Mouse (Mus musculus) layer of hippocampus, postnatal 25 days (tissue): Measurements from ENCODE around the gene Vangl1. TPM values are rescaled to one million over a fixed set of nuclear protein-coding genes. Genes with fewer than 3 reads are reported as not detected.
"Not testable (repeated sequence)": the region's sequence is repeated elsewhere in the genome, so short reads cannot be mapped to it uniquely, and the experiment has no call there.

Experiments
- DNase-seq, 2 experiments: peaks; one replicate each; pipeline ENCODE4 v3.0.0; 2022; ENCODE audit warnings: mixed read lengths in 2 of 2, low spot score in 1 of 2; ENCODE audit errors: extremely low spot score in 1 of 2
- total RNA-seq, 2 experiments: library from RNA; stranded (reverse); gene quantifications; 2 replicates each; pipeline ENCODE4 v1.2.3; 2021

Vangl1 gene
- total RNA-seq, 2 experiments from 2014 or later, result 5.3 to 8.0 TPM

DNA sequence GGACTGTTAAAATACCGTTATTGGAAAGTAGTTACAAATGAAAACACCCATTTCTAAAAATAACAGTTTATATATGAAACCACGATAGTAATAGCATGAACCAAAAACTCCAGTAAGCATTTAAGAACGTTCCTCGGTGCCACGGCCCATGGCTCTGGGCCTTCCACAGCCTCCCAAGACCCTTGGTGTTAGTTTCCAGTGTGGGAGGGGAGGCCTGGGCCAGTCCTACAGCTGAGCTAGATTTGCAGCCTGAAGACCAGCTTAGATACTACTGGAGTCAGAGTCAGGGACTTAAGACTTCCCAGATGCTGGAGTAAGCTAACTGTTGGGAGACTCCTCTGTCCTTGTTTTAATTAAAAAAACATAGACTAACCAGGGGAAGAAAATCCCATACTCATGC is 28.4 kb downstream of the Vangl1 start:
- no peak for DNase-seq

DNA sequence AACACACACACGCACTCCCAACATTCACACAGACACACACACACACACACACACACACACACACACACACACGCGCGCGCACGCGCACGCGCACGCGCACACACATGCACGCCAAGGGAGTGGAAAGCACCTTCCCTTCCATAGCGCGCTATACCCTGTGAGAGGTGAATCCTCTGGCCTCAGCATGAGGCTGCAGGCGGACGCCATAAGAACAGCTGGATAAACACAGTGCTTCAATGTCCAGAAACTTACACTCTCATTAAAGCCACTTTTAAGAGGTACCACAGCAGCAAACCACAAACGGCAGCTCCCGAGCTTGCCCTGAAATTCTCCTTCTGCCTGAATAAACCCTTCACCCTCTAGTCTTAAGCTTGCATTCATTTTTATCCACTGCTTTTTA is 28.8 kb downstream of the Vangl1 start:
- no peak for DNase-seq

DNA sequence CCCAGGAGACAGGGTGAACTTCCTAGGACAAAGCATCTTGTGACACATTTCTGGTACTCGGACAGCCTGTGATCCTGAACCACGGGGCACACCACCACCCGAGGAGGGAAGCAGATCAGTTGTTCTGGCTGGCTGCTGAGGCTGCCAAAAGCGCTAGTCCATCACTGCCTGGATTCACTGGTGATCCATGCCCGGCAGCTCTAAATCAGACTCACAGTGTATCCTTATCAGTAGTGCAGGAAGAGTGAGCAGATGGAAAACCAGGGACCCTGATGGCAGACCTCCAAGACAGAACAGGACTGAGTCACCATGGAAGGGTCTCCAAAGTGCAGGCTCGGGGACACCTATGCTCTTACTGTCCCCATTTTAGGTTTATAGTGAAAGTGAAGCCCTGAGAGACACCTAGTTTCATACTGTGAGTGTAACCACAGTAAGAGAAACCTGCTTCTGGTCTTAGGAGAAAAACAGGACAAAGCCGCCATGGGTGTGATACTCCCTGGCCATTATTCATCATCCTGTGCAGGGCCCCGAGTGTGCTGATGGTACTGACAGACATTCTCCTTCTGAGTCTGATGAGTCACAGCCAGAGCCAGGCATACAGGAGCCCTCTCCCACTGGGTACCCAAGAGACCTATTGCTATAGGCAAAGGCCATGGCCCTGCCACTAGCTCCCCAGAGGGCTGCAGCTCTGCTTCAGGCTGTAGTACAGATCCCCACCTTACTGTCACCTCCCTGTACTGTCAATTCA is 30.2 kb downstream of the Vangl1 start:
- DNase-seq, result no peak

DNA sequence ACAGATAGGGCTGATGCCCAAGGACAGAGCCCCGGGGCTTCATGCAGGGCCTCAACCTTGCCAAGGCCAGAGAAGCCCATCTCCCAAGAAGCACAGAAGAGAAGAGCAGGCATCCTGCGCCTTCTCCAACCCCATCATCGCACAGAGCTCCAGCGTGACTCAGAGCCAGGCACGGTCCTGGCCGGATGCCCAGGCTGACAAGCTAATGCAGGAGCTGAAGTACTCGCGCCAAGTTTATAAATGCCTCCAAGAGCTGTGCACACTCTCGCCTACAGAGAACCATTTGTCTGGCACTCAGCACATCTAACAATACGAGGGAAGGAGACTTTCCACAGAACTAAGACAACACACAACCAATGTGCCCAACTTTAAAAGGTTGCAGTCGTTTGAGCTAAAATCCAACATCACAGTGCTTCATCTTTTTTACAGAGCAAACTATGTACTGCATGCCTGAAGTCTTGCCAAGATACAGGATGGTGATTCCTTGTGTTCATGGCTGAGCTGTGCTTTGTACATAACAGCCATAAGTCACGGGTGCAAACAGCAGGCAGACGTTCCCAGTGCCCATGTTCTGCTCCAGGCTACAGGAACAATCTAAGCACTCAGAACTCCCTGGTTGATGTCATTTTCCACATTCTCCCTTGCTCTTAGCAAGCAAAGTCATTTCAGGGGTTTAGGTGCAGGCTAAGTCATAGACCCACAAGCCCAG is 35.1 kb downstream of the Vangl1 start:
- DNase-seq, result peak; percentile 83 to 93

GRCm38 (mm10) chr3:102167555-102168210 is 36.8 kb downstream of the Vangl1 start:
- no peak for DNase-seq

DNA sequence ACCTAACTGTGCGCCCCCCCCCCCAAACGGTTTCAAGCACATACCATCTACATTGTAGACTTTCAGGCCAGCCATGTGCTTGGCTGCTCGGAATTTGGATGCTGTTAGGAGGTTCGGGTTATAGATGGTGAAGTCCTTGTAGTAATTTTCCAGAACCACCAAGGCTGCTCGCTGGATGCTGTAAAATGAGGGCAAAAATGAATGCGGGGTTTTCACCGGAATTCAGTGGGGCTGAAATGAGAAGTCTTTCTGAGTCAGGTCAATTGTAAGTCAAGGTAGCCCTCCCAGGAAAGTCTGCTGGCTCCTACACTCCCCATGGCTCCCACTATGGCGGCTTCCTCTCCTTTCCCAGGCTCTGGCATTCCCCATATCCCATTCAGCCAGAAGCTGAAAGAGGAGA is 37.7 kb downstream of the Vangl1 start:
- DNase-seq, result no peak

- no peak for DNase-seq
Measured at GRCm38 (mm10) chr3:102166287-102166620, 38.2 kb downstream of the Vangl1 start.

- DNase-seq, result no peak
Measured at GRCm38 (mm10) chr3:102165536-102166286, 38.8 kb downstream of the Vangl1 start.

GRCm38 (mm10) chr3:102164911-102165310 is 39.6 kb downstream of the Vangl1 start:
- DNase-seq, result no peak

GRCm38 (mm10) chr3:102163861-102164260 is 40.6 kb downstream of the Vangl1 start:
- not testable (repeated sequence) for DNase-seq

GRCm38 (mm10) chr3:102159423-102160325 is 44.8 kb downstream of the Vangl1 start:
- no peak for DNase-seq

GRCm38 (mm10) chr3:102158759-102159422 is 45.6 kb downstream of the Vangl1 start:
- no peak for DNase-seq

DNA sequence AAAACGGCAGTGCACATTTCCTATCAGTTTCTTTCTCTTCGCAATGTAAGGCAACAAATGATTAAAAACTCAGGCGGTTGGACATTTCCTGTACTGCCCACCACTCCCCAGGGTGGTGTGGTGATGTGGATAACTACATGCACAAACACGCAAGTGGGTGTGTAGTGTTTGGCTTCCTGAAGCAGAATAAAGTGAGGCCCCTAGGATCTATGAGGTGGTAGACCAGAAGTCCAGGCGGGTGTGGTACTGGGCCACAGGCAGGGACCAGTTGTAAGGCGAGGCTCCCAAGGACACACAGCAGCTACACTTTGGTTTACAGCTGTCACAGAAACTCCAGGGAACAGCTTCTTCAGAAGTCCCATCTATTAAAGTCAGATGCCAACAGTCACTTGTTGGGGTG is 46.8 kb downstream of the Vangl1 start:
- DNase-seq, result no peak

DNA sequence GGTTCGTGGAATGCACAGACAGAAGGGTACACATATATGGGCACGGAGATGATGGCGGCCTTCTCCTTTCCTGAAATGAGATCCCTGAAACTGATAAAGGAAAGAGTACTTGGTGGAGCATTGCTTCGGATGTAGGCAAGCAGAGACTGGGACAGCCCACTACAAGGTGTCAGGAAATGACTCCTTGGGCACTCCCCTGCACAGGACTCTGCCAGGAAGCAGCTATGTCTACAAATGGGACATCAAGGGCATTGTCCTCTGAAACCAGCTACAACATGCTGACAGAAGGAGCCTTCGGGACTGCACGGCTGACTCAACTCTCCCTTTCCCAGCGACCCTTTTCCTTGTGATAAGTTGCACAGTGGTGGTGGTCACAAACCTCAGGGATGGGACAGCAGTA is 47.8 kb downstream of the Vangl1 start:
- no peak for DNase-seq

DNA sequence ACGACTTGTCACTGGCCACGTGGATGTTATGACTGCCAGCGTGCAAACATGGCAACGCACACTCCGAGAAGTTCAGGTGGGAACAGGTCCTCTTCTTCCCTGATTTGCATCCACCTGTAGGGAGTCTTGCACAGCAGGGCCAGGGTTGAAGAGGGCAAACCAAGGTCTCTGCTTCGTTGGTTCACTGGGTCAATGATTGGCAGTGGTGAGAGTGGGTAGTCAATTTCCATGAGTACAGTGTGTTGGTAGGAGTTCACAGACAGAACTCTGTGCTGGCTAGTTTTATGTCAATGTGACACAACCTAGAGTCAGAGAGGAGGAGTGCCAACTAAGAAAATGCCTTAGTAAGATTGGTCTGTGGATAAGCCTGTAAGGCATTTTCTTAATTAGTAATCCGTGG is 50.4 kb downstream of the Vangl1 start:
- no peak for DNase-seq

DNA sequence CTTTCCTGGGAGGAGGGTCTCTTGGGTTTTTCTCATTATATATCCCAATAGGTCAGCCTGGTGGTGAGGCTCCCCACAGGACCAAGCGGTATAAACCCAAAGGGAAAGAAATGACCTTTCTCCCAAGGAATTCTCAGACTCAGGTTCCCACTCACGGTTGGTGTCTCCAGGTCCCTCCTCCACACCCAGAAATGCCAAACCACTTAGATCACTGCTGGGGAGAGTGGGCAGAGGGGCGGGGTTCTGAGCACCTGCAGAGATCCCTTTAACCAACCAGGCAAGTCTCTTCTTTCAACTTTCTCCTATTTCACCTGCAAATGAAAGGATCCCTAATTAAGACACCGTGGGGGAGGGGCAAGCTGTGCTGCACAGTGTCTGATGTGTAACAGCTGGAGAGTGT is 51.6 kb downstream of the Vangl1 start:
- no peak for DNase-seq

DNA sequence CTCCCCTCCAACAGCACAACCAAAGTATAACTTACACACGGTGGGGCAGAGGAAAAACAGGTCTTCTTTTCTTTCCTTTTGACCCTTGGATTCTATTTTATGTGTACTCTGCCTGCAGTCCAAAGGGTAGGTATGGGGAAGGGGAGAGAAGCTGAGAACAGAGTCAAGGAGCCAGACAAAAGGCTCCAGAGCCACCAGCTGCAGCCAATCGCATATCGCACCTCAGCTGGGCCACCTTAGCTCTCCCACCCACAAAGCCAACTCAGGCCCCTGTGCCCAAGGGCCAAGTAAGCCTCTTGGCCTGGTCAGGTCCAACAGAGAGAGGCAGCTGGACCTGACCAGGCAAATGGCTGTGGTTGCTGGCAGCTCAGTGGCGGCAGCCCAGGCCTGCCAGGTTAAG is 52.0 kb downstream of the Vangl1 start:
- DNase-seq, result no peak

DNA sequence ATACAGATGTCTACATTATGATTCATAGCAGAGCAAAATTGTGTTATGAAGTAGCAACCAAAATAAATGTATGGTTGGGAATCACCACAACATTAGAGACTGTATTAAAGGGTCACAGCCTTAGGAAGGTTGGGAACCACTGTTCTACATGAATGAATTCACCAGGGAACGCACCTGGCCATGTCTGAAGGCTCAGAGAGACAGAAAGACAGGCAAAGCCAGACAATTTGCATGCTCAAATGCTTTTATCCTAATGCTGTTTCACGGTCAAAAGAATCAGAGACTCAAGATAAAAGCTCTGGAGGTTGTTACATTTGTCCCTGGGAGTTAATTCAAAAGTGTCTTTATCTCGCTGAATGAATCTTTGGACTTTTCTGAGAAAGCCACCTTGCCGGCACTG is 52.6 kb downstream of the Vangl1 start:
- no peak for DNase-seq

- DNase-seq, result no peak
Measured at GRCm38 (mm10) chr3:102149941-102150340, 54.6 kb downstream of the Vangl1 start.
